Mouse (Mus musculus): Measurements from ENCODE around the gene Vmn1r232.

Gene Vmn1r232

DNA sequence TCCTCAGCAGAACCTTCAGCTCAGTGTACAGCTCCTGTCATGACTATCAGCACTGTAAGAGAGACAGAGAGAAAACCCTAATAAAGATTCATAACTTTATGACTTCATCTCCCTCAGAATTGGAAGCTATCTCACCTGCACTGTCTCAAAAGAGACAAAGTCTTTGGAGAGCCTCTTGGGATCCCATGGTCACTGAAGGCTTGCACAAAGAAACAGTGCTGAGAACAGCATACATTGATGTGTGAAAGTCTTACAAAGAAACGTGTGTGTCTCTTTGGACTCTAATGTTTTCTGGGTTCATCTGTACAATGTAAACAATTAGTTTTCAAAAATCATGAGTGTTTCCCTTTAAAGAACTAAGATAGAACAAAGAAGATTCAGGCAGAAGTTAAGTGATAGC is at the start of gene Vmn1r232:
TSS of gene Vmn1r232 (minus strand) at position 101 of the 400 bp plus-strand sequence.
- DNase-seq (ENCODE audit: inconsistent age in 2 of 2, low spot score in 1 of 2) = no peak

- DNase-seq (ENCODE audit: inconsistent age in 2 of 2, low spot score in 1 of 2) = peak in 1 of 2 experiments; percentile 55
Observed at GRCm38 (mm10) chr17:20966681-20967080, 47.2 kb upstream of the Vmn1r232 start.

DNA sequence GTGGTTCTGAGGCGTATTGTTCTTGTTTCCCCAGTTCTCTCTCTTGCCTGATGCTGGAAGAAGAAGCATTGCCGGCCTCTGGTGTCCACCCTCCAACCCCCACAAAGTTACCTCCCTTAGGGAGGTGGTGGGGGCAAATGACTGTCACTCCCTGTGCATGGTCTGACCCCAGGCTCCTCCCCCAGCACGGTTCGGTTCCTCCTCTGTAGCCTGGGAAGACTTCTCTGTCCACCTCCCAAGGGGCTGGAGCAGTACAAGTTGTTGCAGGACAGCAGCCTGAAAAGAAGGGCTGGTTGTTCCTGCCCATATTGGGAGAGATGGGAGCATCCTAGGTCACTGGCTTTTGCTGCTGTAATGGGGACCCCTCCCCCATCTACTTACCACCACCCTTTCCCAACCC is 45.9 kb upstream of the Vmn1r232 start:
- DNase-seq (ENCODE audit: inconsistent age in 2 of 2, low spot score in 1 of 2) = peak in 1 of 2 experiments; percentile 24

GRCm38 (mm10) chr17:20960386-20960785 is 40.9 kb upstream of the Vmn1r232 start:
- no peak for DNase-seq (ENCODE audit: inconsistent age in 2 of 2, low spot score in 1 of 2)

- peak in 1 of 2 experiments; percentile 58 for DNase-seq (ENCODE audit: inconsistent age in 2 of 2, low spot score in 1 of 2)
Observed at GRCm38 (mm10) chr17:20946636-20947035, 27.1 kb upstream of the Vmn1r232 start.

GRCm38 (mm10) chr17:20946026-20946565 is 26.6 kb upstream of the Vmn1r232 start:
- peak; percentile 25 to 70 for DNase-seq (ENCODE audit: inconsistent age in 2 of 2, low spot score in 1 of 2)

DNA sequence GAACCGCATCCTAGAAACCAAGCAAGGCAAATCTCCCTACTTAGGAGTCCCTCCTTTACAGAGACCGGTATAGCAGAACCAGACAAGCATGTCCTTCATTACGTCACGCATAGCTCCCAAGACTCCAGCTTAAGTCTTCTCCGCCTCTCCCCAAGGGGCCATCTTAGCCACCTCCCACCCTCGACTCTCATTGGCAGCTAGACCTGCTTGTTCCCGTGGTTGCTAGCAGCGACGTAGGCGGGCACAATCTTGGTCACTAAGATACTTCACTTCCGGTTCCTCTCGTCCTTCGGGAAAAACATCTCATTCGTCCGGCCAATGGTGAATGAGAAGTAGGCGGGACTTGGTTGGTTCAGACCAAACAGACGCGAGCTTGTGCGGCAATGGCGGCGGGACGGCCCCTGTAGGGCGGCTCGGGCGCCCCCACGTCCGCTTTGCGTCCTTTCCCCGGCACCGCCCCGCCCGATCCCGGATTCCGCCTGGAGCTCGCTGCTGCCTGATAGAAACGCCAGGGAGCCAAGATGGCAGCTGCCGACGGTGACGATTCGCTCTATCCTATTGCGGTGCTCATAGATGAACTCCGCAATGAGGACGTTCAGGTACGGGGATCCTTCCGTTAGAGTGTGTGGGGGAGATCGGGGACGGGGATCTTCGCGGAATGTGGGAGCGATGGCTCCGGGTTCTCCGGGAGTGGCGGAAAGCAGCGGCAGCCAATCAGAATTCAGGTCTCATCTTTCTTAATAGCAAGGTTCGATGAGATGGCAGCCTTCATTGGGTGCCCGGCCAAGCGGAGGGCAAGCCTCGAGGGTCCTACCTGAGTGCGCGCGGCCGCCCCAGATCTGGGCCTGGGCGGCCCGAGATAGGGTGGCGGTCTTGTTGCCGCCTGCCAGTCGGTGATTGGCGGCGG is 25.7 kb upstream of the Vmn1r232 start, which contains the start of gene Ppp2r1a:
TSS of gene Ppp2r1a (plus strand) at position 327 of the 907 bp plus-strand sequence.
- peak; percentile 99 to 100 for DNase-seq (ENCODE audit: inconsistent age in 2 of 2, low spot score in 1 of 2)

GRCm38 (mm10) chr17:20944226-20944625 is 24.7 kb upstream of the Vmn1r232 start:
- DNase-seq (ENCODE audit: inconsistent age in 2 of 2, low spot score in 1 of 2) = peak in 1 of 2 experiments; percentile 50

DNA sequence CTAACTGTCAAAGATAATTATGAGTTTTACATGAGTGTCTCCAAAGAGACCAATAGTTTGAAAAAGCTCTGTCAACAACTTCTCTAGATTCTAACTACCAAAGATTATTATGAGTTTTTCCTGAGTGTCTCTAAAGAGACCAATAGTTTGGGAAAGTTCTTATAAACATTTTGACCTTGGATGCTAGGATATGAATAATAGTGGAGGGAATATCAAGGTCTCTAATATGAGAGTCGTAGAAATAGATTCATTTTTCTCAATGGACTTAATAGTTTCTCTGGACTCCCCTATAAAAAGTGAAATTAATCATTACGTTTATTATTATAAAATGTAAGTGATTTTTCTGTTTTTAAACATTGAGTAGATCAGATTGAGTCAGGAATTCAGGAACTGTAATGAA is 14.5 kb downstream of the Vmn1r232 start, which contains the start of gene Vmn1r231:
TSS of gene Vmn1r231 (minus strand) at position 101 of the 400 bp plus-strand sequence.
- DNase-seq (ENCODE audit: inconsistent age in 2 of 2, low spot score in 1 of 2) = no peak
